Comparison of ENCODE assay signal across 18 mouse cellular contexts in the genomic region with DNA sequence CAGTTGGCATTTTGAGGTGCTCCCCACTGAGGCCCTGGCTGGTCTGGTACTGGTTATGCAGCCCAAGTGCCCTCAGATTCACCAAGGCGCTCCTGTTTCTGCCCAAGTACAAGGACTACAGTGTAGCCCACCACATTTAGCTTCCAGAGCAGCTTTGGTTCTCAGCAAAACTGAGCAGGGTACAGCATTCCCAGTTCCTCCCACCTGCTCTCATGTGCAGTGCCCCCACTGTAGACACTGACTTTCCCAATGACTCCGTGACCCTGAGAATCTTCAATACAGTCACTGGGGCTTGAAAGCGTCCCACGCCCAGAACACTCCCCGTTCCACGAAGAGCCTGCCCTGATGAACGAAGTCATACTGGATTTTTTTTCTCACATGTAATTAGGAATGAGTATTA. TPM values are rescaled to one million over a fixed set of nuclear protein-coding genes. Genes with fewer than 3 reads are reported as not detected.
DNase-seq lines count a peak whose midpoint lies in the region; ATAC-seq and TF ChIP-seq lines count a peak whose summit lies in the region.
"Had no signal": no experiment of that assay in that cellular context is flagged by ENCODE, and none has a peak within 500 bp of the region (broad histone marks: within the 10 kb centered on the region; RNA-seq: fewer than 3 reads in every experiment).

No protein-coding gene starts in this region.

- peaks cover 56% of the 10 kb centered on the region for H3K79me2 ChIP-seq in CH12.LX (replicated peaks; ENCODE audit: control insufficient read depth, extremely low read depth, insufficient read depth, poor library complexity, severe bottlenecking)

- DNase-seq in kidney, postnatal 0 days (ENCODE audit: low spot score): peak; percentile 9
- DNase-seq in kidney, postnatal 25 days: no peak
- peak; percentile 17 for DNase-seq in A20 (ENCODE audit: low read depth, low spot score)
- no peak for DNase-seq in CH12.LX (ENCODE audit: extremely low read depth)
- no peak for DNase-seq in cerebellum, adult 8-10 months
- DNase-seq in urinary bladder, adult 18-20 months (ENCODE audit: low spot score in 2 of 2): no peak
- DNase-seq: cerebellum, adult 2 months; kidney, postnatal 10 days had no signal

- H3K9ac ChIP-seq in kidney, postnatal 0 days (ENCODE audit: low read depth, low read length): no peak overlapping the region
- H3K9ac ChIP-seq in CH12.LX (ENCODE audit: insufficient read depth, low read depth): peak overlapping the region; percentile 86; the same call in 1 of the 2 replicates
- no peak overlapping the region for H3K9ac ChIP-seq in liver, embryonic 16.5 days (ENCODE audit: low read depth, low read length)
- H3K9ac ChIP-seq: embryonic facial prominence, embryonic 15.5 days; forebrain, embryonic 12.5 days; heart, embryonic 15.5 days; lung, embryonic 15.5 days; stomach, embryonic 15.5 days had no signal

- no peak for ATAC-seq in kidney, postnatal 0 days (replicated peaks; ENCODE audit: low FRiP score, low read depth)
- no peak for ATAC-seq in liver, embryonic 16.5 days (ENCODE audit: low read depth)
- ATAC-seq: activated CD4-positive, CD25-positive, alpha-beta regulatory T cell, adult 4 months had no signal

- no peaks in the 10 kb centered on the region for H3K27me3 ChIP-seq in kidney, postnatal 0 days (ENCODE audit: insufficient read depth, low read length)
- H3K27me3 ChIP-seq in CH12.LX (replicated peaks): no peaks in the 10 kb centered on the region
- no peaks in the 10 kb centered on the region for H3K27me3 ChIP-seq in liver, embryonic 16.5 days (ENCODE audit: control insufficient read depth, insufficient read depth, low read depth, low read length)
- H3K27me3 ChIP-seq: embryonic facial prominence, embryonic 15.5 days; forebrain, embryonic 12.5 days; heart, embryonic 15.5 days; lung, embryonic 15.5 days; stomach, embryonic 15.5 days had no signal

- no peaks in the 10 kb centered on the region for H3K9me3 ChIP-seq in kidney, postnatal 0 days (replicated peaks; ENCODE audit: low read length)
- H3K9me3 ChIP-seq in CH12.LX (replicated peaks; ENCODE audit: low read length): no peaks in the 10 kb centered on the region
- H3K9me3 ChIP-seq in liver, embryonic 16.5 days (replicated peaks; ENCODE audit: control insufficient read depth, low read length): no peaks in the 10 kb centered on the region
- H3K9me3 ChIP-seq: embryonic facial prominence, embryonic 15.5 days; forebrain, embryonic 12.5 days; heart, embryonic 15.5 days; hindbrain, embryonic 10.5 days; limb, embryonic 10.5 days; lung, embryonic 15.5 days; stomach, embryonic 15.5 days had no signal

- 0 out of 2 replicates have a peak overlapping the region, but pooled peaks have one; percentile 20 for H3K27ac ChIP-seq in kidney, postnatal 0 days
- no peak overlapping the region for H3K27ac ChIP-seq in CH12.LX (ENCODE audit: insufficient read depth, low read depth)
- H3K27ac ChIP-seq in liver, embryonic 16.5 days (ENCODE audit: low read length): no peak overlapping the region
- H3K27ac ChIP-seq: embryonic facial prominence, embryonic 15.5 days; forebrain, embryonic 12.5 days; heart, embryonic 15.5 days; hindbrain, embryonic 10.5 days; limb, embryonic 10.5 days; stomach, embryonic 15.5 days had no signal

- no peak for TF ChIP-seq CTCF in kidney, postnatal 0 days (IDR thresholded peaks at IDR 0.05; ENCODE audit: low read depth)
- TF ChIP-seq CTCF in CH12.LX (conservative IDR thresholded peaks at IDR 0.05 in 1 of 2, IDR thresholded peaks at IDR 0.05 in 1 of 2; ENCODE audit: low read depth in 2 of 2, low read length in 2 of 2): no peak

- no peak for TF ChIP-seq POLR2A in CH12.LX (IDR thresholded peaks at IDR 0.05; ENCODE audit: low read depth, low read length)

- H3K36me3 ChIP-seq in kidney, postnatal 0 days (ENCODE audit: insufficient read depth, low read length): no peaks in the 10 kb centered on the region
- peaks cover 2 to 46% of the 10 kb centered on the region in 2 experiments for H3K36me3 ChIP-seq in CH12.LX (replicated peaks in 1 of 2; ENCODE audit: control insufficient read depth in 1 of 2, insufficient read depth in 1 of 2, low read length in 1 of 2)
- H3K36me3 ChIP-seq in liver, embryonic 16.5 days (ENCODE audit: control insufficient read depth, insufficient read depth): no peaks in the 10 kb centered on the region
- H3K36me3 ChIP-seq: embryonic facial prominence, embryonic 15.5 days; forebrain, embryonic 12.5 days; hindbrain, embryonic 10.5 days; limb, embryonic 10.5 days; lung, embryonic 15.5 days; stomach, embryonic 15.5 days had no signal

- no peak overlapping the region for H3K4me3 ChIP-seq in kidney, postnatal 0 days (replicated peaks; ENCODE audit: low read depth, low read length)
- no peak overlapping the region for H3K4me3 ChIP-seq in CH12.LX (replicated peaks in 1 of 3; ENCODE audit: low read depth in 2 of 3, low read length in 2 of 3, poor library complexity in 1 of 3)
- no peak overlapping the region for H3K4me3 ChIP-seq in liver, embryonic 16.5 days (ENCODE audit: low read depth, low read length)
- H3K4me3 ChIP-seq: embryonic facial prominence, embryonic 15.5 days; forebrain, embryonic 12.5 days; hindbrain, embryonic 10.5 days; limb, embryonic 10.5 days had no signal

- no peak for TF ChIP-seq EP300 in CH12.LX (IDR thresholded peaks at IDR 0.05; ENCODE audit: low read length)

- dilution Hi-C loops in CH12.LX (cut with MboI; ENCODE audit: extremely low pct_ligation_motif_present, extremely low pct_unique_long_range_greater_than_20kb, low sequenced_read_pairs): no loop called here

- peak overlapping the region; percentile 8; the same call in 1 of the 2 replicates for H3K4me2 ChIP-seq in kidney, postnatal 0 days (ENCODE audit: low read length)
- peak overlapping the region; percentile 96 for H3K4me2 ChIP-seq in CH12.LX (ENCODE audit: insufficient read depth, low read depth, poor library complexity, severe bottlenecking)
- H3K4me2 ChIP-seq in liver, embryonic 16.5 days (ENCODE audit: low read depth, low read length): peak overlapping the region; percentile 65; the same call in 1 of the 2 replicates
- H3K4me2 ChIP-seq: forebrain, embryonic 12.5 days had no signal

- TF ChIP-seq RAD21 in CH12.LX (IDR thresholded peaks at IDR 0.05; ENCODE audit: low read depth, low read length): no peak

- 43% methylated on average over 7 of the region's 7 CpGs for WGBS in kidney, postnatal 0 days
- WGBS in liver, embryonic 16.5 days (ENCODE audit: insufficient replicate concordance): 64% methylated on average over 7 of the region's 7 CpGs

- no peaks in the 10 kb centered on the region for H3K4me1 ChIP-seq in kidney, postnatal 0 days (replicated peaks; ENCODE audit: insufficient read depth, low read length)
- peaks cover 18 to 43% of the 10 kb centered on the region in 2 experiments for H3K4me1 ChIP-seq in CH12.LX (ENCODE audit: control insufficient read depth in 1 of 2, insufficient read depth in 2 of 2)
- peaks cover 31% of the 10 kb centered on the region for H3K4me1 ChIP-seq in liver, embryonic 16.5 days (ENCODE audit: control insufficient read depth, low read depth, low read length)
- H3K4me1 ChIP-seq: stomach, embryonic 15.5 days had no signal

- in situ Hi-C loops in CH12.LX (cut with MboI; ENCODE audit: low pct_ligation_motif_present, low pct_unique_long_range_greater_than_20kb, low sequenced_read_pairs): no loop called here

TF ChIP-seq in CH12.LX, 34 proteins besides CTCF, POLR2A, EP300 and RAD21:
- no peak for TF ChIP-seq CHD1 (IDR thresholded peaks at IDR 0.05; ENCODE audit: low read depth, low read length)
- no peak; the same call in 1 of the 2 replicates for TF ChIP-seq IRF4 (IDR thresholded peaks at IDR 0.05; ENCODE audit: low read depth, low read length)
- no peak for TF ChIP-seq MAX (IDR thresholded peaks at IDR 0.05; ENCODE audit: low read length)

RNA-seq across cellular contexts. Expression of a gene that starts 8.7 kb away (rescaled TPM):
- polyA plus RNA-seq in kidney, postnatal 0 days (2015; fragmentation: Nextera tagmentation; extraction: Ambion mirVana): 48.0 and 51.8 TPM in 2 replicates
- total RNA-seq in CH12.LX (2012; rRNA removed): 51.1 and 52.1 TPM in 2 replicates
- 35.9 TPM in 2 replicates for total RNA-seq in CH12.LX (2014; rRNA removed)
- polyA plus RNA-seq in CH12.LX (2012; ENCODE audit: insufficient read length, low read depth): 66.7 and 69.2 TPM in 2 replicates
- 32.8 and 39.2 TPM in 2 replicates for polyA plus RNA-seq in liver, embryonic 16.5 days (2015; fragmentation: Nextera tagmentation; extraction: Ambion mirVana)

RNA-seq across cellular contexts. Expression of a gene that starts 40.1 kb away (rescaled TPM):
- 143 and 156 TPM in 2 replicates for polyA plus RNA-seq in kidney, postnatal 0 days (2015; fragmentation: Nextera tagmentation; extraction: Ambion mirVana)
- 0.08 and 0.21 TPM in 2 replicates for total RNA-seq in CH12.LX (2012; rRNA removed)
- total RNA-seq in CH12.LX (2014; rRNA removed): 0.05 TPM in 2 replicates
- 0.13 and 0.25 TPM in 2 replicates for polyA plus RNA-seq in CH12.LX (2012; ENCODE audit: insufficient read length, low read depth)
- polyA plus RNA-seq in liver, embryonic 16.5 days (2015; fragmentation: Nextera tagmentation; extraction: Ambion mirVana): 26.0 and 29.7 TPM in 2 replicates
- total RNA-seq: monocyte, adult 5-6 weeks had no signal

Comparison
In these comparisons a context has a peak if more than half of its experiments do, and no peak if none do; other contexts are left out.
1. DNase-seq: peak in kidney, postnatal 0 days (single experiment) and A20 (single experiment); none in kidney, postnatal 25 days (0 of 2), CH12.LX (single experiment), cerebellum, adult 8-10 months (single experiment) and urinary bladder, adult 18-20 months (0 of 2).
2. H3K4me2 ChIP-seq: peak in every context shown above with its lines; median percentile 96 in CH12.LX; 65 in liver, embryonic 16.5 days; 8 in kidney, postnatal 0 days.
3. RNA of a gene that starts 40.1 kb away (polyA plus RNA-seq): 143 to 156 TPM in kidney, postnatal 0 days and 26.0 to 29.7 TPM in liver, embryonic 16.5 days; 0.13 to 0.25 TPM in CH12.LX; every median in the first group is over 10 times any median in the second.